ENCODE assay signal across 8 mouse cellular contexts in the genomic region with DNA sequence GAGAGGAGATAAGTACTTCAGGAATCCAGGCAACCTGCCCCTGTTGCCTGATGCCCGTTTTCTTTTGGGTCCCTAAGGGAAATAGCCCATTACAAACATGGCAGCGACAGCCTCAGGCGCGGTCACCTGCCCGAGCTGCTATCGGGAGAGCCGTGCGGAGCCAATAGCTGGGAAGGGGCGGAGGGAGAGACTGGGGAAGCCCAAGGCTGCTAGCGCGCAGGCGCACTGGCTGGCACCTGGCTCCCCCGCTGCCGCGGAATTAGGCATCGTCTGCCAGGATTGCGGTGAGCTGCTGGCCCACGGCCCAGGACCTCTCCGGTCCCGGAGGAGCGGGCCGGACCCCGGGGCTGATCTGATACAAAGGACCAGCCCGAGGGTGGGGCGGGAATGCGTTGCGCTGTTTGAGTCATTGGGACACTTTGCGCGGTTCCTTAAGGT. TPM values are rescaled to one million over a fixed set of nuclear protein-coding genes. Genes with fewer than 3 reads are reported as not detected.
A peak's percentile ranks its signal among the peaks of the same experiment; 100 is the strongest.
DNase-seq lines count a peak whose midpoint lies in the region; ATAC-seq lines count a peak whose summit lies in the region.

No protein-coding gene starts in this region.

- H3K27ac ChIP-seq in intestine, embryonic 14.5 days (ENCODE audit: low read depth) = no peak overlapping the region

- no peaks in the 10 kb centered on the region for H3K9me3 ChIP-seq in intestine, embryonic 14.5 days (ENCODE audit: control insufficient read depth, low read length)

- WGBS in intestine, embryonic 14.5 days = 1% methylated on average over 29 of the region's 29 CpGs

- 0 out of 2 replicates have a peak, but pooled peaks cover 4% of the 10 kb centered on the region for H3K4me1 ChIP-seq in intestine, embryonic 14.5 days (replicated peaks; ENCODE audit: control insufficient read depth, insufficient read depth, low read length)

- H3K36me3 ChIP-seq in intestine, embryonic 14.5 days (ENCODE audit: control insufficient read depth, insufficient read depth, low read length) = no peaks in the 10 kb centered on the region

- peak overlapping the region; percentile 68 for H3K4me2 ChIP-seq in intestine, embryonic 14.5 days (ENCODE audit: low read length)

- peaks cover 13% of the 10 kb centered on the region for H3K27me3 ChIP-seq in intestine, embryonic 14.5 days (replicated peaks; ENCODE audit: control insufficient read depth, insufficient read depth, low read length)

- intact Hi-C loops in gastrocnemius, postnatal 14 days (cut with DNase I; ENCODE audit: low total_unique reads) = no loop called here
- intact Hi-C loops in left cerebral cortex, postnatal 14 days (cut with DNase I) = no loop called here

- peak; percentile 84 for ATAC-seq in intestine, embryonic 14.5 days (replicated peaks; ENCODE audit: low FRiP score, low TSS enrichment, low read depth)
- peak; percentile 88 for ATAC-seq in megakaryocyte-erythroid progenitor cell, adult 5-6 weeks (replicated peaks; ENCODE audit: low FRiP score, low TSS enrichment, poor library complexity, severe bottlenecking)

- peak; percentile 78 to 84 for DNase-seq in adrenal gland, adult 18-20 months (ENCODE audit: low spot score in 2 of 2)
- DNase-seq in embryo, embryonic 10.5 days (ENCODE audit: low spot score) = peak; percentile 93
- DNase-seq in gastrocnemius, postnatal 14 days = peak; percentile 75
- DNase-seq in intestine, embryonic 14.5 days (ENCODE audit: low spot score) = peak; percentile 84
- DNase-seq in left cerebral cortex, postnatal 14 days (ENCODE audit: low spot score in 2 of 2) = peak; percentile 92
- peak; percentile 90 for DNase-seq in right cerebral cortex, postnatal 25 days
- DNase-seq in urinary bladder, postnatal 36 days (ENCODE audit: low spot score in 2 of 2) = peak; percentile 65 to 82

- H3K4me3 ChIP-seq in intestine, embryonic 14.5 days (ENCODE audit: low read depth, low read length) = peak overlapping the region; percentile 50

- H3K9ac ChIP-seq in intestine, embryonic 14.5 days (ENCODE audit: low read length) = peak overlapping the region; percentile 46; the same call in 1 of the 2 replicates

RNA-seq across cellular contexts. Expression of a gene that starts 6.6 kb away (rescaled TPM):
- total RNA-seq in adrenal gland, adult 18-20 months (2021) = 1 to 10 TPM; 1.2 TPM
- under 1 TPM; 0.16 to 0.39 TPM for total RNA-seq in gastrocnemius, postnatal 14 days (2021)
- polyA plus RNA-seq in intestine, embryonic 14.5 days (2014; fragmentation: Nextera tagmentation; extraction: Ambion mirVana) = 1.7 and 2.0 TPM in 2 replicates
- total RNA-seq in left cerebral cortex, postnatal 14 days (2021) = 1 to 10 TPM in 1 of 2 experiments, under 1 TPM in 1; 0.94 to 1.1 TPM
- total RNA-seq in megakaryocyte-erythroid progenitor cell, adult 5-6 weeks (2014; fragmentation: Nextera tagmentation) = 0.55 TPM in 1 of 2 replicates, not detected in the other
- 0.56 TPM in 1 of 2 replicates, not detected in the other for total RNA-seq in megakaryocyte-erythroid progenitor cell, adult 5-6 weeks (2017)

RNA-seq across cellular contexts. Expression of a gene that starts 15.8 kb away (rescaled TPM):
- total RNA-seq in adrenal gland, adult 18-20 months (2021) = 1 to 10 TPM; 9.3 to 9.4 TPM
- 1 to 10 TPM; 1.1 TPM for total RNA-seq in gastrocnemius, postnatal 14 days (2021)
- polyA plus RNA-seq in intestine, embryonic 14.5 days (2014; fragmentation: Nextera tagmentation; extraction: Ambion mirVana) = 12.3 and 12.7 TPM in 2 replicates
- 10 to 100 TPM; 28.7 to 47.5 TPM for total RNA-seq in left cerebral cortex, postnatal 14 days (2021)
- 15.0 and 16.5 TPM in 2 replicates for total RNA-seq in megakaryocyte-erythroid progenitor cell, adult 5-6 weeks (2014; fragmentation: Nextera tagmentation)
- total RNA-seq in megakaryocyte-erythroid progenitor cell, adult 5-6 weeks (2017) = 1.3 and 1.7 TPM in 2 replicates

RNA-seq across cellular contexts. Expression of a gene that starts 18.2 kb away (rescaled TPM):
- 10 to 100 TPM; 72.1 to 77.9 TPM for total RNA-seq in adrenal gland, adult 18-20 months (2021)
- total RNA-seq in gastrocnemius, postnatal 14 days (2021) = 10 to 100 TPM; 68.7 to 79.0 TPM
- polyA plus RNA-seq in intestine, embryonic 14.5 days (2014; fragmentation: Nextera tagmentation; extraction: Ambion mirVana) = 154 and 176 TPM in 2 replicates
- 100 to 1,000 TPM; 186 to 274 TPM for total RNA-seq in left cerebral cortex, postnatal 14 days (2021)
- total RNA-seq in megakaryocyte-erythroid progenitor cell, adult 5-6 weeks (2014; fragmentation: Nextera tagmentation) = 58.5 and 61.2 TPM in 2 replicates
- total RNA-seq in megakaryocyte-erythroid progenitor cell, adult 5-6 weeks (2017) = 100 and 121 TPM in 2 replicates

RNA-seq across cellular contexts. Expression of a gene that starts 28.7 kb away (rescaled TPM):
- total RNA-seq in adrenal gland, adult 18-20 months (2021) = 10 to 100 TPM in 1 of 2 experiments, 1 to 10 TPM in 1; 8.8 to 10.3 TPM
- 1 to 10 TPM; 2.4 to 2.8 TPM for total RNA-seq in gastrocnemius, postnatal 14 days (2021)
- 17.5 and 17.7 TPM in 2 replicates for polyA plus RNA-seq in intestine, embryonic 14.5 days (2014; fragmentation: Nextera tagmentation; extraction: Ambion mirVana)
- 10 to 100 TPM; 26.4 to 50.4 TPM for total RNA-seq in left cerebral cortex, postnatal 14 days (2021)
- 4.7 TPM in 1 of 2 replicates, not detected in the other for total RNA-seq in megakaryocyte-erythroid progenitor cell, adult 5-6 weeks (2014; fragmentation: Nextera tagmentation)
- 0.42 and 2.5 TPM in 2 replicates for total RNA-seq in megakaryocyte-erythroid progenitor cell, adult 5-6 weeks (2017)

RNA-seq across cellular contexts. Expression of a gene that starts 29.8 kb away (rescaled TPM):
- 1 to 10 TPM; 7.5 to 9.2 TPM for total RNA-seq in adrenal gland, adult 18-20 months (2021)
- total RNA-seq in gastrocnemius, postnatal 14 days (2021) = 1 to 10 TPM; 1.4 to 1.9 TPM
- 36.4 and 43.9 TPM in 2 replicates for polyA plus RNA-seq in intestine, embryonic 14.5 days (2014; fragmentation: Nextera tagmentation; extraction: Ambion mirVana)
- total RNA-seq in left cerebral cortex, postnatal 14 days (2021) = 100 to 1,000 TPM; 580 to 627 TPM
- total RNA-seq in megakaryocyte-erythroid progenitor cell, adult 5-6 weeks (2014; fragmentation: Nextera tagmentation) = 3.4 and 7.1 TPM in 2 replicates
- total RNA-seq in megakaryocyte-erythroid progenitor cell, adult 5-6 weeks (2017) = 0.99 TPM in 1 of 2 replicates, not detected in the other
